Mouse (Mus musculus): ENCODE results near the gene Gnb4.
A peak's percentile ranks its signal among the peaks of the same experiment; 100 is the strongest.

Gene Gnb4

DNA sequence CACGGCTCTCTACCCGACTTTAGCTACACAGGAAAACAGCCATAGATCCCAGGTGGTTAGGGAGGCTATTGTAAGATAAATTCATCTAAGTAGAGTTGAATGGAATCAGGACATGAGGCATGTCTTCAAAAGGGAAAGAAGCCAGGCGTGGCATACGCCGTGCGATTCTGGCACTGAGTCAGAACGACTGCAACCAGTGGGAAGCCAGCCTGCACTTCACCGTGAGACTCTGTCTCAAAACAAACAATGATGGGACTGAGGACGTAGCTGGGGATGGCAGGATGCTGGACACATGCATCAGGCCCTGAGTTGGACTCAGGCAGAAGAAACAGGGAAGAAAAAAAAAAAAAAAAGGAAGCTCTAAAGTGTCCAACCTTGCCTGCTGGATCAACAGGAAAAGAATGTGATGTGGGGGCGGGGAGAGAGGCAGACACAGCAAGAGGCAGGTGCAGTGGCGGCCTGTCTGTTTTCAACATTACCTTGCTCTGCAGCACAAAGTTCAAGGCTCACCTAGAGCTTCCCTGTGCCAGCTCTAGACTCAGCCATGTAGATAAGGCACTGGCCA, 4.7 kb downstream of the Gnb4 start:
- DNase-seq = no peak

DNA sequence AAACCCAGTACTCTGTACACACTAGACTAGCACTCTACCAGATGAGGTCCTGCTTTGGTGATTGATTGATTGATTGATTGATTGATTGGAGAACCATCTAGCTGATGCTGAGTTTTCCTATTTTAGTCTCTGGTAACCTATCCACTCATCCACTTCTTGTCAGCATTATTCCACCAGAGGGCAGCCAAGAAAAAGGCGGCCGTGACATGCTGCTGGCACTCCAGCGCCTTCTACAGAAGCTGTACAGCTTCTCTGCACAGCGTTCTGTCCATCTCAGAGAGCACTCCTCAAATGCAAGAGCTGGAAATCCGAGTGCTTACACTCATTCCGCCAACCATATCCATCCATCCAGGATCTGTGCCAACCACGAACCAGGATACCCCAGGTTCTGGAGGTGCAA, 5.8 kb downstream of the Gnb4 start:
- peak; percentile 41 for DNase-seq

DNA sequence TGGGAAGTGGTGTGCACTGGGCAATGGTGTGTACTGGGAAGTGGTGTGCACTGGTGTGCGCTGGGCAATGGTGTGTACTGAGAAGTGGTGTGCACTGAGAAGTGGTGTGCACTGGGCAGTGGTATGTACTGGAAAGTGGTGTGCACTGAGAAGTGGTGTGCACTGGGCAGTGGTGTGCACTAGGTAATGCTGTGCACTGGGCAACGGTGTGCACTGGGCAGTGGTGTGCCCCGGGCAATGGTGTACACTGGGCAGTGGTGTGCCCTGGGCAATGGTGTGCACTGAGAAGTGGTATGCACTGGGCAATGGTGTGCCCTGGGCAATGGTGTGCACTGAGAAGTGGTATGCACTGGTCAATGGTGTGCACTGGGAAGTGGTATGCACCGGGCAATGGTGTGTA, 7.2 kb downstream of the Gnb4 start:
- no peak for DNase-seq

DNA sequence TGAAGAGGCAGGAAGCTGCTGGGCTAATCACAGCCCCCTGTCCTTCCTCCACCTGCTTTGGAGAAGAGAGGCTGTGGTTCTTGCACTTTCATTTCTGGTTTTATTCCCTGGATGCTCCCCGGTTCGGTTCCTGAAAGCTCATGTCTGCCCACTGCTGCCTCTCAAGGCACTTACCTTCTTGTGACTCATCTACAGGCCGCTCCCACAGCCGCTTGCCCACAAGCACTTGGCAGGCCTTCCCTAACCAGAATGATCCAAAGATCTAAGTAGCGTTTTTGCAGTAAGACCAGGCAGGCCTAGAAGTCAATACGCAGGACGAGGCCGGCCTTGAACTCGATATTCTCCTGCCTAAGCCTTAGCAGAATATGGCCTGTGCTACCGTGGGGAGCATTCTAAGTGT, 15.3 kb downstream of the Gnb4 start:
- no peak for DNase-seq

DNA sequence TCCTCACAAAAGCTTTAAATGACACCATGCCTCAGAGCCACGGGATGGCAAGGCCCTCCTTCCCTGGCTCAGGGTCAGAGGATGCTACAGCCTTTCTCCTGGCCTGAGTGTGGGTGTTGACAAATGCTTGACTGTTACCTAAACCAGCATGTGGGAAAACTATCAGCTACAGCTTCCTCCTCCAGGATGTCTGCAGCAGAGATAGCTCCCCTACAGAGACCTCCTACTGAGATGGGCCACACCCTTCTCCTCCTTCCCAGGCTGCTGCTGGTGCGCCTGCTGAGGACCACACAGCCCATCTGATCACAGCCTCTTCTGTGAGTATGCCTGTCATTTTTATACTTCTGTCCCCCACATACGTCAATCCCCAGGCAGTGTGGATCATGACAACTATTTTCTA, 17.1 kb downstream of the Gnb4 start:
- DNase-seq = peak; percentile 9

DNA sequence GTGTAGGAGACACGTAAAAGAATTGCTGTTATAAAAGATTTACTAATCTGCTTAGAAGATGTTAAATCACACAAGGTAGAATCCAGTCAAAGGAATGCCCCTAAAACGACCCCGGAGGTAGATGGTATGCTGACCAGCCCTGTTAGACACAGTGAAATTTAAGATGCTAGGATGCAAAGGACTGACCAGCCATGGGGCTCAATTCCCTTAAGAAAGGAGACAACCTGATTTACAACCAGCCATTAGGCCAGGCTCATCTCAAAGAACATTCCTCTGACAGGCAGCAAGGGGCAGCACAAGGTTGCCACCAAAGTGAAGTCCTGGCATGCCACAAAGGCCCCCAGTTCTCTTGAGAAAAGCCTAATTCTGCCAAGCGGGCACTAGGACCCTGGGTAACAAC, 21.3 kb downstream of the Gnb4 start:
- no peak for DNase-seq

DNA sequence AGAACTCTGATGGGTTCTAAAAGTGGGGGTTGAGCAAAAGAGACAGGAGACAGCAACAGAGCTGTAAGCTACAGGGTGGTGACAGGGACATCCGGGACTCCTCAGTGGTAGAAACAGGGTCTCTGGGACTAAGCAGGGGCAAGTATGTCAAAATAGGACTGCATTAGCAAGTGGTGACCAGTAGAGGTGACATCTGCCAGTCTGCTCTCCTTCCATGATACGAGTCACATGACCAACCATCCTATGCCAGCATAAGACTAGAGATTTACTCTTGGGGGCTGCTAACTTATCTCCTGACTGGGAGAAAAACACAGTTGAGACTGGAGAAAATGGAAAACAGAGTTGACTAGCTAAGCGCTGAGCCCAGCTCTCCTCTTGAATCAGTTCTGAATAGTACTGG, 30.1 kb downstream of the Gnb4 start:
- no peak for DNase-seq

DNA sequence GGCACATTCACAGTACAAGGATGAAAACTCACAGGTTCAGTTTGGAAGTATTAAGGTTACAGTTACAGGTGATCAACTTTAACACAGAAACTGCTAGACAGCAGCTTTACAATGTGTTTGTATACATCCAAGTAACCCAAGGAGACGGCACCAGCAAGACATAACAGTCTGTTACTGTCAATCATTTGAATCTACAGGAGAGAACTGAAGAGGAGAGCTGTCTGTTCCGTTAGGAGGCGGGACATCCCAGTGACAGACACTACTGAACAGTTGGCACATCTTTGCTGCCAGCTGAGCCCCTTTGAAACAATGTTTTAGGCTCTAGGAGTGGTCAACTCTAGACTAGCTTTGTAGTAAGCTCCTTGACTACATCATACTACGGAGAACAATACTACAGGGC, 32.9 kb downstream of the Gnb4 start:
- DNase-seq = no peak

DNA sequence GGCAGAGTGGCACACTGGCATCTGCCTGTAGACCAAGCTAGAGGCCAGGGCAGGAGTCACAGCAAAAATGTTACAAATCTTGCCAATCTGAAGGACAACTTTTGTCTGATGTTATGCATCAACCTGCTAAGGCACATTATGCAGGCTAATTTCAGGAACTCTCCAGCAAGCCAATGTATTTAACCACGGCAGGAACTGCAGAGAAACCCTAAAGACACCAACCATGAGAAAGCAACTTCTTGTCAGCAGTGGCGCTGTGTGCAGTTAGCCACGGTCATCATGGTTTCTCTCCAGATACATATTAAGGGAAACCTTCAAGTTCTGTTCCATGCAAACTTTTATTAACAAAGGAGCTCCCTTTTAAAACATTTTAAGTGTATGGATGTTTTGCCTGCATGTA, 34.5 kb downstream of the Gnb4 start:
- DNase-seq = no peak

DNA sequence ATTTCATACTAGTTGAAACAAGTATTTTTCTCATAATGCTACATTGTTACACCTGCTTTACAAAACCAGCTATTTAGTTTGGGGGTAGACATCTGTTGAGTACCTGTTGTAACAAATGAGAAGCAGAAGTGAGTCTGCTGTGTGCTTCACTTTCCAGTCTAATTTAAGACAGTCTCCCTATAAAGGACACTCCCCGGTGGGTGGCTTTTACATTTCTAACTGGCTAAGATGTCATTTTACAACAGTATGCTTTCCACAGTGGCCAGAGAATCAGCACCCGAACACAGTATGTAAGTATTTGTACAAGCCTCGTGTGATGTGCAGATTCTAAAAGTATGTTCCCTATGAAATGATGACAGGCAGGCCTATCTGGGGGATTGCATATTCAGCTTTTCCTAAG, 35.6 kb downstream of the Gnb4 start:
- no peak for DNase-seq

DNA sequence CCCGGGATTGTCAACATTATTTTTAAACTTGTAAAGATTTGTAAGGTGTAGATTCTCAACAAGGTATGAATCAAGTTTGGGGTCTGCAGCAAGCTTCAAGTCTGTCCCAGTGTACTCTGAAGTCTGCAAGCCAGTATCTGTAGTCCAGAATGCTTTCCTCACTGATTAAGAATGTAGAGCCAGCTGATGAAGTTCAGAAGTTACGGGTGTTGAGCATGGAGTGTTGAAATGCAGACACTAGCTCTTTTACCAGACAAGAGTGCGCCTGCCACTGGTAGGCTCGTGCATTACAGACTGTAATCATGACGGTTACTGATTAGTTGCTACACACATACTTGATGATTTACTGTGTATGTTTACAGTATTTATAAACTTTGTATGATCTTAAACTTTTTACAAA, 37.6 kb downstream of the Gnb4 start:
- DNase-seq = no peak

DNA sequence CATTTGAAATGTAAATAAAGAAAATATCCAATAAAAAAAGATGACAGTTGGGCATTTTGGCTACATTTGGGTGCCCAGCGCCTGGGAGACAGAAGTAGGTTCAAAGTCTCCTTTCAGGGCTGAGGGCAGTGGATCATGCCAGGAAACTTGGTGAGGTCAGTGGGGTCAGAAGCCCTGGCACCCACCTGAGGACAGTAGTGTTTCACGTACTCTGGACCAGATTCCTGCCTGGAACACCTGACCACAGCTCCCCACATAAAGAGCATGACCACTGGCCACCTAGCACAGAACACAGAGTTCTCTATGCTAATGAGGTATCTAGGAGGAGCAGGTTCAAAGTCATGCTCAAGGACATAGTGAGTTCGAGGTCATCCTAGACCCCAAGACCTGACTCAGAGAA, 41.2 kb downstream of the Gnb4 start:
- no peak for DNase-seq

DNA sequence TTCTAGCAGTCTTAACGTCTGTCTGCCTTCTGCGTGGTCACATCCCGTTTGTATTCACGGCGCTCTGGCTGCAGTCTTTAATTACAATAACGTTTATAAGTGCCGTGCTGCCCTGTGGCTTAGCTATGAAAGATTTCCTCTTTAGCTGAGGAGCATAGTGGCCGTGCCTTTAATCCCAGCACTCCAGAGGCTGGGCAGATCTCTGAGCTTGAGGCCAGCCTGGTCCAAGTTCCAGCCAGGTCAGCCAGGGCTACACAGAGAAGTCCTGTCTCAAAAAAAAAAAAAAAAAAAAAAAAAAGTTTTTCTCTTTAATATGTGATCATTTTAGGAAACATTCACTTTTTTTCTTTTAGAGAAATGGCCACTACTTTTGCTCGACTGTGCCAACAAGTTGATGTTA, 42.5 kb downstream of the Gnb4 start:
- DNase-seq = no peak

DNA sequence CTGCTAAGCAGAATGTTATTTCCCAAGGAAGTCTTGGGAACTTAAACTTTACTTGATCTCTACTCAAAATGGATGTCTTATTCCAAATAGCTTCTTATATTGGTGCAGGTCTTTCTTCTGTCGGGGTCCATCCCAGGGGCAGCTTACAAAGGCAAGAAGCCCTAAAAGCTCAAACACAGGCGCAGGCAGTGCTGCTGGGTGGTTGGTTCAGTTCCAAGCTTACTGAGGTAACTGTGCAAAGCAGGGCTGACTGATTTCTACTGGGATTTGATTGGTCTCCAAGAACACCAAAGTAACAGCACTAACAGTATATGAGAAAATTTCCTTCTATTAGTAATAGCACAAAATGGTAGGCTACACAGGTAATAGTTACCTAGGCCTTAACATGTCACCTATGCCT, 43.3 kb downstream of the Gnb4 start:
- no peak for DNase-seq

DNA sequence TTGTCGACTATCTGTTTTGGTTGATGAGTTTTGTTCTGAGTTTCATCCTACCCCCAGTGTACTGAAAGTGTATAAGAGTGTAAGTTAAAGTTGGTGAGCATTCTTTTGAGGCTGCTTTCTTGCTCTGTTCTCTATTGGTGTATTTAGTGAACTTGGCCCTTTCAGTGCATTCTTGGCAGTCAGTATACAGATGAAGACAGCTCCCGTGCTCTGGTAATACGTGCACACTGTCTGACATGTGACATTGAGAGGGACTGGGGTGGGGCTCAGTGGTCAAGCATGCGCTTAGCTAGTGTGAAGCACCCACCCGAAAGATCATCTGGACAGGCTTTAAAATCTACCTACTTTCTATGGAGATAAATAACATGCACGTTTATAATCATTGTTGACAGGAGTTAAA, 53.0 kb downstream of the Gnb4 start:
- DNase-seq = no peak

DNA sequence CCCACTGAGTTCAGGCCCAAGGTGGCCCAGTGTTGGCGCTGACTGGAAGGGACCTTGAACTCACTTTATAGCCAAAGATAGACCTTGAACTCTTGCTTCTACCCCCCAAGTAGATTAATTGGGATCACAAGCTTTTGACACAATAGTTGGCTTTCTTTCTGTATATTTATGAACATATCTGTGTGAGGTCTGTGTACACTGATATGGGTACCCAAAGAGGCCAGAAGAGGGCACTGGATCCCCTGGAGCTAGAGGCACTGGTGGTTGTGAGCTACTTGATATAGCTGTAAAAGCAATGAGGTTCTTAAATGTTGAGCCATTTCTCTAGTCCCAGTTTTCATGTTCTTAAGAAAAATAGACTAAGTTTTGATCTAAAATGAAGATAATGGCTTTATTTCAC, 63.3 kb downstream of the Gnb4 start:
- no peak for DNase-seq

DNA sequence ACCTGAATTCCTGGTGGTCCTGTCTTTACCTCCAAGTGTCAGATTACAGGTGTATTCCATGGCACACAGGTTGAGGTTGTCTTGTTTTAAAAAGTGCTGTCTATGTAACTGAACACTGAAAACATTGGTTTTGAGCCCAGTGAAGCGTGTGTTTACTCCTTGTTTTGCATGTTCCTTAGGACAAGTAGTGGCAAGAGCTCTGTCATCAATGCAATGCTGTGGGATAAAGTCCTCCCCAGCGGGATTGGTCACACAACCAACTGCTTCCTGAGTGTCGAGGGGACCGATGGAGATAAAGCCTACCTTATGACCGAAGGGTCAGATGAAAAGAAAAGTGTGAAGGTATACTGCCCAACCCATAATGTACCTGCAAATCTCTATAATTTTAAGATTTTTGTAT, 78.3 kb downstream of the Gnb4 start:
- DNase-seq = no peak

DNA sequence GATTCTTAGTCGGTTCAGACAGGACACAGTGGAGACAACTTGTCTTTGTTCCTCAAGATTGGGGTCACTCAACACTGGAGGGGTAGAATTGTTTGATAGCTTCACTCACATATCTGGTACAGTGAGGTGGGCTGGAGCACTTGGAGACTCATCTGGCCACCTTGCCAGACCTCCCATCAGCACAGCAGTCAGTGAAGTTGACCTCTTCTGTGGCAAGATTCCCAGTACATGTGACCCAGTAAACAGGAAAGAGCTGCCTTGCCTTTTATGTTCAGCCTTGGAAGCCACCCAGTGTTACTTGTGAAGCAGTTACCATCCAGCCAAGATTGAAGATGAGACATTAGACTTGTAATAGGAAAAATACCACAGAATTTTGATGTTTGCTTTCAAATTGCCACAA, 78.8 kb downstream of the Gnb4 start:
- DNase-seq = no peak

DNA sequence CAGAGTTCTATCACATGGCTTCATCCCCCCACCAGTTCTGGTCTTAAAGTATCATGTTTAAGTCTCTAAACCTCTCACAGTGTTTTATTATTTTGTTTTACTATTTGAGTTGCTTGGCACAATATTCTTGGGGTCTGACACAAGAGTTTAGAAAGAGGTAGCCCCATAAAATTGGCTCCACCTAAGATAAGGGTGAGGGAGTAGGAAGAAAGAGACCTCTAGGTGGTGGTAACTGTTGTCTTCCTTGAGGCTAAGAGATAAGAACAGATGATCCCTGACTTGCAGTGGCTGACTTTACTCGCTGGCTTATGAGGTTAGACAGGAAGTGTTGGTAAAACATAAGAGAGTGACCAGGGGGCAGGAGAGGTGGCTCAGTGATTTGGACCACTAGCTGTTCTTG, 80.7 kb downstream of the Gnb4 start:
- DNase-seq = no peak
